Mouse (Mus musculus): ENCODE measurements around the gene Gm8298. TPM values are rescaled to one million over a fixed set of nuclear protein-coding genes. Genes with fewer than 3 reads are reported as not detected.
"Not testable (repeated sequence)": the region's sequence is repeated elsewhere in the genome, so short reads cannot be mapped to it uniquely, and the experiment has no call there.

Gene Gm8298
- polyA plus RNA-seq (2014; fragmentation: Nextera tagmentation; extraction: Ambion mirVana): not detected in 2 replicates

- WGBS: 93% methylated on average over 2 of the region's 2 CpGs
- no peak within 1 kb of the TSS for H3K4me3 ChIP-seq (ENCODE audit: low read depth, low read length)
Observed at GRCm38 (mm10) chr3:59860751-59861150, at the start of gene Gm8298. Gene Gm8298, plus strand, starts transcription at chr3:59861051.

DNA sequence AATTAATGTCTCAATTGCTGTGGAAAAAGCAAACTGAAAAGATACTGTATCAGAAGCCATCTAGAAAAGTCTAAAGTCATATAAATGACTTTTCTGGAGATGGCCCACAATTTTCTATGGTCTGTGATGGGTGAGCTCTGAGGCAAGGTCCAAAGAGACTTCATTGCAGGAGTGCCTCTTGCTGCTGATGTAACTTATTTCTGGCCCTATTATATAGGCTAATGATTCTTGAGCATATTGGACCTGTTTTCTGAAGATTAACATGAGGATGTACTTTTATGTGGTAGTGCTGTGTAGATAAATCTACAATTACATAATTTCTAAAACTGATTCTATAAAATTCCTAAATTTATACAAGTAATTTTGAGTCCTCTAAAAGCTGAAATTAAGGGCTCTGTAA lies 47.7 kb upstream of the Gm8298 start:
- no peaks in the 10 kb centered on the region for H3K36me3 ChIP-seq (ENCODE audit: control insufficient read depth, insufficient read depth, low read length)
- H3K9ac ChIP-seq (ENCODE audit: low read length): no peak overlapping the region
- no peak overlapping the region for H3K4me3 ChIP-seq (ENCODE audit: low read depth, low read length)
- no peak for DNase-seq (ENCODE audit: low spot score)
- no peaks in the 10 kb centered on the region for H3K27me3 ChIP-seq (ENCODE audit: control insufficient read depth, insufficient read depth, low read length)
- H3K4me2 ChIP-seq (ENCODE audit: low read depth, severe bottlenecking): no peak overlapping the region
- ATAC-seq (ENCODE audit: insufficient number of reproducible peaks, low FRiP score, low TSS enrichment, low read depth): no peak
- H3K4me1 ChIP-seq (ENCODE audit: control insufficient read depth, insufficient read depth, low read length): no peaks in the 10 kb centered on the region
- no peak overlapping the region for H3K27ac ChIP-seq (replicated peaks; ENCODE audit: low read depth, low read length)
- H3K9me3 ChIP-seq (ENCODE audit: control insufficient read depth, low read length): no peaks in the 10 kb centered on the region

More at GRCm38 (mm10) chr3:59860751-59861150, at the start of gene Gm8298:
- H3K9me3 ChIP-seq (ENCODE audit: control insufficient read depth, low read length): no peaks in the 10 kb centered on the region
- no peaks in the 10 kb centered on the region for H3K27me3 ChIP-seq (ENCODE audit: control insufficient read depth, insufficient read depth, low read length)
- no peak for ATAC-seq (ENCODE audit: insufficient number of reproducible peaks, low FRiP score, low TSS enrichment, low read depth)
- H3K4me2 ChIP-seq (ENCODE audit: low read depth, severe bottlenecking): no peak within 1 kb of the TSS
- DNase-seq (ENCODE audit: low spot score): no peak
- H3K36me3 ChIP-seq (ENCODE audit: control insufficient read depth, insufficient read depth, low read length): no peaks in the 10 kb centered on the region
- no peak within 1 kb of the TSS for H3K27ac ChIP-seq (replicated peaks; ENCODE audit: low read depth, low read length)
- no peaks in the 10 kb centered on the region for H3K4me1 ChIP-seq (ENCODE audit: control insufficient read depth, insufficient read depth, low read length)
- H3K9ac ChIP-seq (ENCODE audit: low read length): no peak within 1 kb of the TSS

- Histone ChIP-seq H3K27me3 (ENCODE audit: control insufficient read depth, insufficient read depth, low read length) (no peaks in the 10 kb centered on the region), H3K4me1 (ENCODE audit: control insufficient read depth, insufficient read depth, low read length) (no peaks in the 10 kb centered on the region), H3K4me3 (ENCODE audit: low read depth, low read length) (no peak overlapping the region), H3K4me2 (ENCODE audit: low read depth, severe bottlenecking) (no peak overlapping the region), H3K9me3 (ENCODE audit: control insufficient read depth, low read length) (no peaks in the 10 kb centered on the region), H3K36me3 (ENCODE audit: control insufficient read depth, insufficient read depth, low read length) (no peaks in the 10 kb centered on the region), H3K27ac (replicated peaks; ENCODE audit: low read depth, low read length) (no peak overlapping the region), H3K9ac (ENCODE audit: low read length) (no peak overlapping the region)
- DNase-seq (ENCODE audit: low spot score): peak; percentile 49
- no peak for ATAC-seq (ENCODE audit: insufficient number of reproducible peaks, low FRiP score, low TSS enrichment, low read depth)
- WGBS: 19% methylated on average over 2 of the region's 2 CpGs
Observed at GRCm38 (mm10) chr3:59870765-59871164, 9.9 kb downstream of the Gm8298 start.

DNA sequence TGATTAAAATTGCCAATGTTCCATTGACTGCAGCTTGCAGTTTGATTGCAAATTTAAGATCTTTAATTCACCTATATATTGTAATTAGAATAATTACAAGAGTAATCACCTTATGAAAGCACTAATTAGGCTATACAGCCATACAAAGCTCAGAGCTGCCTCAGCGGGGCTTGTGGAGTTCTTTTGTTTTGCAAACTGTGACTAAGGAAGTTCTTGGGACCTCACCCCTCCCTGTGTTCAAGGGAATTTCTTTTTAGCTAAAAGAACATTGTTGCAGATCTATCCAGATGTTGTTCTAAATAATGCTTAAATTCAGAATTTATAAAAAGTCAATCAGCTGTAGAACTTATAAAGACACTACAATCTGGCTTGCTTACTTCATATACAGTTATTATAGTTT lies 16.8 kb downstream of the Gm8298 start:
- not testable (repeated sequence) for H3K9me3 ChIP-seq (ENCODE audit: control insufficient read depth, low read length); H3K9ac ChIP-seq (ENCODE audit: low read length); H3K4me3 ChIP-seq (ENCODE audit: low read depth, low read length); H3K27me3 ChIP-seq (ENCODE audit: control insufficient read depth, insufficient read depth, low read length); H3K27ac ChIP-seq (replicated peaks; ENCODE audit: low read depth, low read length); DNase-seq (ENCODE audit: low spot score); H3K4me1 ChIP-seq (ENCODE audit: control insufficient read depth, insufficient read depth, low read length); H3K36me3 ChIP-seq (ENCODE audit: control insufficient read depth, insufficient read depth, low read length); ATAC-seq (ENCODE audit: insufficient number of reproducible peaks, low FRiP score, low TSS enrichment, low read depth); H3K4me2 ChIP-seq (ENCODE audit: low read depth, severe bottlenecking)
- 49% methylated on average over 1 of the region's 1 CpGs for WGBS

DNA sequence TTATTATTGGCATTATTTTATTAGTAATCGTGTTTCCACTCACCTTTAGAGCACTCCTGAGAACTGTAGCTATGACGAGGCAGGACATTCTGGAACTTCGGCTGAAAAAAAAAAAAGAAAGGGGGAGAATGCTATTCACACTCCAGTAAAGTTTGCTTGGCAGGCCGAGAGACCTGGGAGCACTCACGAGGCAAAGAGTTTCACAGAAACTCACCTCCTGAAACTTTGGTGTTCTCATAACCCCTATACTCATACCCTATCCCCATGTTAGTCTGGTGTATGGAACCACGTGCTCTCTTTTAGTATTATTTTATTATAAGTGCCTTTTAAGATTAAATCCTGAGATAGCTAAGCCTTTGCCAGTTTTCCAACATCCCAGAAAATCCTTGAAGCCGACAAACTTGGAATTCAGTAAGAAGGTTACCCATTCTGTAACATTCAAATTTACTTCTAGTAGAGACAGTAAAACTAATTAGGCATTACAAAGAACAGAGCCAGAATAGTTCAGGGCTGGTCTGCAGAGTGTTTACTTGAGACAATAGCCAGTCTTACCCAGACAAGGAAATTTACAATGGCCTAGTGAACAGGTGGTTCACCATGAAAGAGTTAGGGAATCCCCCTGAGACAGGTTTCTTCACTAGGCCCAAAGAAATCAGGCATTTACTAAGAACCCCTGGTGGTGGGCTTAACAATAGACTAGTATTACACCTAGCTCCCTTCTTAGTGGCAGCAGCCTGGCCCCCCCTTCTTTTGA lies 19.1 kb downstream of the Gm8298 start:
- H3K4me1 ChIP-seq (ENCODE audit: control insufficient read depth, insufficient read depth, low read length); H3K9ac ChIP-seq (ENCODE audit: low read length); H3K27me3 ChIP-seq (ENCODE audit: control insufficient read depth, insufficient read depth, low read length); H3K4me3 ChIP-seq (ENCODE audit: low read depth, low read length); H3K36me3 ChIP-seq (ENCODE audit: control insufficient read depth, insufficient read depth, low read length); DNase-seq (ENCODE audit: low spot score); H3K27ac ChIP-seq (replicated peaks; ENCODE audit: low read depth, low read length); H3K4me2 ChIP-seq (ENCODE audit: low read depth, severe bottlenecking); H3K9me3 ChIP-seq (ENCODE audit: control insufficient read depth, low read length); ATAC-seq (ENCODE audit: insufficient number of reproducible peaks, low FRiP score, low TSS enrichment, low read depth): not testable (repeated sequence)
- WGBS: 80% methylated on average over 7 of the region's 7 CpGs

DNA sequence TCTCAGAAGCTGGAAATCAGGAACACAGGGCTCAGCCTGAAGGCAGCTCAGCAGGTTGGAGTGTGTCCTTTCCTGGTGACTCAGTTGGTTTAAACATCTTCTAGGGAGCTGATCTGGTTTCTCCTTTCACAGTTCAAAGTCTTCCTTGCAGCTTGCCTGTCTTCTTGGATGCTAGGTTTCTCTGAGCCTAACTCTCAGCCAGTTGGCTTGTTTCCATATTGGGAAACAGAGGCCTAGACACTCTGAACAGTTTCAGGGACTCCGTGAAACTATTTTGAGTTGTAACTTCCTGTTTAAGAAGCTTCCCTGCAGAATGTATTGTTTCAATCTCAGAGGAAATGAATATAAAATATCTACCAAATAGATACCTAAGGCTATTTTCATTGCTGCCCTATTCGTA lies 32.4 kb downstream of the Gm8298 start:
- DNase-seq (ENCODE audit: low spot score): no peak
- no peak for ATAC-seq (ENCODE audit: insufficient number of reproducible peaks, low FRiP score, low TSS enrichment, low read depth)
- no peaks in the 10 kb centered on the region for H3K9me3 ChIP-seq (ENCODE audit: control insufficient read depth, low read length)

GRCm38 (mm10) chr3:59924914-59925313 lies 64.1 kb downstream of the Gm8298 start, which contains the start of gene C130079G13Rik:
Gene C130079G13Rik, plus strand, starts transcription at chr3:59925214.
- Histone ChIP-seq H3K4me1 (ENCODE audit: control insufficient read depth, insufficient read depth, low read length) (no peaks in the 10 kb centered on the region), H3K4me3 (ENCODE audit: low read depth, low read length) (no peak within 1 kb of the TSS), H3K36me3 (ENCODE audit: control insufficient read depth, insufficient read depth, low read length) (no peaks in the 10 kb centered on the region), H3K27me3 (ENCODE audit: control insufficient read depth, insufficient read depth, low read length) (no peaks in the 10 kb centered on the region), H3K9me3 (ENCODE audit: control insufficient read depth, low read length) (no peaks in the 10 kb centered on the region), H3K27ac (replicated peaks; ENCODE audit: low read depth, low read length) (no peak within 1 kb of the TSS), H3K4me2 (ENCODE audit: low read depth, severe bottlenecking) (no peak within 1 kb of the TSS), H3K9ac (ENCODE audit: low read length) (no peak within 1 kb of the TSS)
- WGBS: 94% methylated on average over 2 of the region's 2 CpGs
- DNase-seq (ENCODE audit: low spot score): no peak
- ATAC-seq (ENCODE audit: insufficient number of reproducible peaks, low FRiP score, low TSS enrichment, low read depth): no peak

More for the DNA sequence above, 32.4 kb downstream of the Gm8298 start:
- 87% methylated on average over 2 of the region's 2 CpGs for WGBS
- Histone ChIP-seq H3K4me2 (ENCODE audit: low read depth, severe bottlenecking) (no peak overlapping the region), H3K4me1 (ENCODE audit: control insufficient read depth, insufficient read depth, low read length) (no peaks in the 10 kb centered on the region), H3K27me3 (ENCODE audit: control insufficient read depth, insufficient read depth, low read length) (no peaks in the 10 kb centered on the region), H3K9ac (ENCODE audit: low read length) (no peak overlapping the region), H3K4me3 (ENCODE audit: low read depth, low read length) (no peak overlapping the region), H3K27ac (replicated peaks; ENCODE audit: low read depth, low read length) (no peak overlapping the region), H3K36me3 (ENCODE audit: control insufficient read depth, insufficient read depth, low read length) (no peaks in the 10 kb centered on the region)

Data from limb, embryonic 11.5 days (tissue).